ENCODE assay signal across 22 mouse cellular contexts in genomic region chr7:80372166-80372565, GRCm38 (mm10). TPM values are rescaled to one million over a fixed set of nuclear protein-coding genes. Genes with fewer than 3 reads are reported as not detected.
DNase-seq lines count a peak whose midpoint lies in the region; ATAC-seq and TF ChIP-seq lines count a peak whose summit lies in the region.
"Had no signal": no experiment of that assay in that cellular context is flagged by ENCODE, and none has a peak within 500 bp of the region (broad histone marks: within the 10 kb centered on the region; RNA-seq: fewer than 3 reads in every experiment).

No protein-coding gene starts in this region.

- peaks cover 3% of the 10 kb centered on the region; the same call in 1 of the 2 replicates for H3K79me2 ChIP-seq in MEL (ENCODE audit: control insufficient read depth, insufficient read depth, low read length, poor library complexity)

- no peak overlapping the region for H3K4me3 ChIP-seq in liver, embryonic 13.5 days (replicated peaks)
- H3K4me3 ChIP-seq in liver, embryonic 12.5 days, result no peak overlapping the region
- no peak overlapping the region for H3K4me3 ChIP-seq in thymus, adult 2 months (ENCODE audit: control insufficient read depth, insufficient read depth, low read length)
- H3K4me3 ChIP-seq in MEL (ENCODE audit: control insufficient read depth in 1 of 2, insufficient read depth in 1 of 2, low read depth in 2 of 2, low read length in 2 of 2), result no peak overlapping the region
- no peak overlapping the region for H3K4me3 ChIP-seq in intestine, postnatal 0 days (ENCODE audit: low read depth, low read length)
- H3K4me3 ChIP-seq in limb, embryonic 10.5 days, result no peak overlapping the region

- WGBS in liver, embryonic 13.5 days (ENCODE audit: insufficient replicate concordance), result 56% methylated on average over 3 of the region's 3 CpGs
- WGBS in liver, embryonic 12.5 days (ENCODE audit: insufficient replicate concordance), result 52% methylated on average over 3 of the region's 3 CpGs
- WGBS in thymus, adult 2 months, result 90% methylated on average over 3 of the region's 3 CpGs
- WGBS in intestine, postnatal 0 days, result 80% methylated on average over 3 of the region's 3 CpGs
- WGBS in limb, embryonic 10.5 days, result 91% methylated on average over 3 of the region's 3 CpGs

- peaks cover 7% of the 10 kb centered on the region; the same call in 1 of the 2 replicates for H3K36me3 ChIP-seq in liver, embryonic 13.5 days
- H3K36me3 ChIP-seq in liver, embryonic 12.5 days, result peaks cover 15% of the 10 kb centered on the region
- peaks cover 9% of the 10 kb centered on the region for H3K36me3 ChIP-seq in thymus, adult 2 months (ENCODE audit: control insufficient read depth, insufficient read depth, low read length)
- H3K36me3 ChIP-seq in MEL (ENCODE audit: control insufficient read depth in 1 of 2, insufficient read depth in 2 of 2, low read length in 2 of 2), result peaks cover 0 to 34% of the 10 kb centered on the region in 2 experiments; a peak in 2 of 4 replicates
- H3K36me3 ChIP-seq in intestine, postnatal 0 days (ENCODE audit: control insufficient read depth, insufficient read depth), result peaks cover 14% of the 10 kb centered on the region; the same call in 1 of the 2 replicates
- H3K36me3 ChIP-seq in limb, embryonic 10.5 days, result peaks cover 16% of the 10 kb centered on the region

- DNase-seq in liver, embryonic 13.5 days, result no peak
- no peak for DNase-seq in thymus, adult 2 months
- no peak for DNase-seq in thymus, postnatal 10 days (ENCODE audit: low spot score in 2 of 2)
- DNase-seq in MEL (ENCODE audit: low read depth, low spot score), result peak; percentile 28
- peak; percentile 55 for DNase-seq in retina, postnatal 1 day
- no peak for DNase-seq in limb, embryonic 10.5 days (ENCODE audit: low spot score)
- DNase-seq: adrenal gland, postnatal 10 days; adrenal gland, postnatal 36 days; B cell, adult 2 months; cerebellum, adult 11-12 months; cerebellum, adult 9-11 months; cerebellum, postnatal 14 days; embryo, embryonic 11 days had no signal

- TF ChIP-seq POLR2A in thymus, adult 2 months (IDR thresholded peaks at IDR 0.05; ENCODE audit: control insufficient read depth, extremely low read depth, insufficient read depth, low read length, poor library complexity), result no peak
- TF ChIP-seq POLR2A in MEL (IDR thresholded peaks at IDR 0.05; ENCODE audit: control insufficient read depth in 1 of 2, insufficient read depth in 1 of 2, low read depth in 1 of 2, low read length in 2 of 2, poor library complexity in 1 of 2), result no peak

- H3K4me1 ChIP-seq in liver, embryonic 13.5 days (replicated peaks), result peaks cover 39% of the 10 kb centered on the region
- H3K4me1 ChIP-seq in liver, embryonic 12.5 days, result peaks cover 27% of the 10 kb centered on the region
- peaks cover 63% of the 10 kb centered on the region for H3K4me1 ChIP-seq in thymus, adult 2 months (replicated peaks; ENCODE audit: control insufficient read depth, insufficient read depth, low read length)
- H3K4me1 ChIP-seq in MEL (ENCODE audit: control insufficient read depth in 1 of 2, insufficient read depth in 2 of 2, low read length in 2 of 2), result peaks cover 8 to 52% of the 10 kb centered on the region in 2 experiments
- H3K4me1 ChIP-seq in intestine, postnatal 0 days (replicated peaks; ENCODE audit: control insufficient read depth, insufficient read depth, low read length), result no peaks in the 10 kb centered on the region
- peaks cover 25% of the 10 kb centered on the region for H3K4me1 ChIP-seq in limb, embryonic 10.5 days

- H3K9me3 ChIP-seq in liver, embryonic 13.5 days (replicated peaks), result no peaks in the 10 kb centered on the region
- H3K9me3 ChIP-seq in liver, embryonic 12.5 days (replicated peaks), result no peaks in the 10 kb centered on the region
- H3K9me3 ChIP-seq in MEL (replicated peaks; ENCODE audit: insufficient read depth, low read length), result no peaks in the 10 kb centered on the region
- H3K9me3 ChIP-seq in intestine, postnatal 0 days (ENCODE audit: control insufficient read depth), result no peaks in the 10 kb centered on the region
- H3K9me3 ChIP-seq in limb, embryonic 10.5 days (replicated peaks), result no peaks in the 10 kb centered on the region
- H3K9me3 ChIP-seq: embryonic facial prominence, embryonic 13.5 days; embryonic facial prominence, embryonic 15.5 days; forebrain, embryonic 10.5 days; forebrain, embryonic 12.5 days; G1E had no signal

- no peak overlapping the region for H3K9ac ChIP-seq in liver, embryonic 13.5 days
- H3K9ac ChIP-seq in liver, embryonic 12.5 days, result no peak overlapping the region
- H3K9ac ChIP-seq in MEL (ENCODE audit: control insufficient read depth, low read depth, low read length, poor library complexity, severe bottlenecking), result peak overlapping the region; percentile 88; the same call in 1 of the 2 replicates
- H3K9ac ChIP-seq in intestine, postnatal 0 days (ENCODE audit: low read depth, low read length), result no peak overlapping the region

- no peak for TF ChIP-seq CTCF in thymus, adult 2 months (IDR thresholded peaks at IDR 0.05; ENCODE audit: borderline replicate concordance, control insufficient read depth, extremely low read depth, insufficient read depth, low read length, poor library complexity)
- TF ChIP-seq CTCF in MEL (IDR thresholded peaks at IDR 0.05 in 2 of 3, conservative IDR thresholded peaks at IDR 0.05 in 1 of 3; ENCODE audit: control insufficient read depth in 1 of 3, insufficient read depth in 1 of 3, low read depth in 2 of 3, low read length in 3 of 3, poor library complexity in 1 of 3, severe bottlenecking in 1 of 3), result no peak
- no peak for TF ChIP-seq CTCF in intestine, postnatal 0 days (IDR thresholded peaks at IDR 0.05; ENCODE audit: low read depth)

- no peak for TF ChIP-seq RAD21 in MEL (IDR thresholded peaks at IDR 0.05; ENCODE audit: low read depth, low read length)

- no peak overlapping the region for H3K27ac ChIP-seq in liver, embryonic 13.5 days
- no peak overlapping the region for H3K27ac ChIP-seq in liver, embryonic 12.5 days
- H3K27ac ChIP-seq in thymus, adult 2 months (ENCODE audit: control insufficient read depth, insufficient read depth, low read length), result peak overlapping the region; percentile 25; the same call in 1 of the 2 replicates
- peak overlapping the region; percentile 13; the same call in 1 of the 2 replicates for H3K27ac ChIP-seq in MEL (ENCODE audit: control insufficient read depth, low read depth, low read length)
- H3K27ac ChIP-seq in intestine, postnatal 0 days (ENCODE audit: low read depth, low read length), result no peak overlapping the region
- no peak overlapping the region for H3K27ac ChIP-seq in limb, embryonic 10.5 days
- H3K27ac ChIP-seq: forebrain, embryonic 12.5 days had no signal

- no peak for ATAC-seq in liver, embryonic 13.5 days (ENCODE audit: low read depth)
- no peak for ATAC-seq in liver, embryonic 12.5 days
- no peak for ATAC-seq in intestine, postnatal 0 days
- ATAC-seq: forebrain, embryonic 14.5 days had no signal

- peaks cover 39% of the 10 kb centered on the region for H3K27me3 ChIP-seq in liver, embryonic 13.5 days
- H3K27me3 ChIP-seq in liver, embryonic 12.5 days (replicated peaks), result peaks cover 42% of the 10 kb centered on the region
- no peaks in the 10 kb centered on the region for H3K27me3 ChIP-seq in thymus, adult 2 months (ENCODE audit: control insufficient read depth, insufficient read depth, low read length)
- H3K27me3 ChIP-seq in MEL (ENCODE audit: control insufficient read depth in 1 of 2, insufficient read depth in 2 of 2, low read length in 2 of 2), result no peaks in the 10 kb centered on the region
- no peaks in the 10 kb centered on the region for H3K27me3 ChIP-seq in intestine, postnatal 0 days (replicated peaks; ENCODE audit: control insufficient read depth, insufficient read depth, low read length)
- H3K27me3 ChIP-seq in limb, embryonic 10.5 days (ENCODE audit: low read depth, poor library complexity, severe bottlenecking), result no peaks in the 10 kb centered on the region
- H3K27me3 ChIP-seq: CH12.LX; embryonic facial prominence, embryonic 13.5 days; embryonic facial prominence, embryonic 15.5 days had no signal

- 0 out of 2 replicates have a peak overlapping the region, but pooled peaks have one; percentile 94 for H3K4me2 ChIP-seq in liver, embryonic 13.5 days
- no peak overlapping the region for H3K4me2 ChIP-seq in liver, embryonic 12.5 days
- H3K4me2 ChIP-seq in intestine, postnatal 0 days (replicated peaks; ENCODE audit: low read depth), result no peak overlapping the region

- 0 out of 4 replicates have a peak, but pooled peaks of 1 of the 2 experiments have one; percentile 9 for TF ChIP-seq EP300 in MEL (IDR thresholded peaks at IDR 0.05; ENCODE audit: low read depth in 1 of 2, low read length in 2 of 2)

RNA-seq across cellular contexts. Expression of gene Man2a2, which starts 1.0 kb away (rescaled TPM):
- 2.2 and 2.6 TPM in 2 replicates for polyA plus RNA-seq in liver, embryonic 13.5 days (2015; fragmentation: Nextera tagmentation; extraction: Ambion mirVana)
- polyA plus RNA-seq in liver, embryonic 12.5 days (2016; fragmentation: Nextera tagmentation; extraction: Ambion mirVana), result 5.8 and 6.5 TPM in 2 replicates
- polyA plus RNA-seq in thymus, adult 2 months (2012; rRNA removed), result 188 and 213 TPM in 2 replicates
- total RNA-seq in MEL (2012; rRNA removed), result 17.4 and 19.2 TPM in 2 replicates
- 10 to 100 TPM in 1 of 2 experiments, not detected in 1; 38.6 TPM for polyA plus RNA-seq in MEL (2012; ENCODE audit: insufficient read depth in 1 of 2, insufficient read length in 2 of 2, low read depth in 1 of 2, low replicate concordance in 2 of 2, missing spikeins in 1 of 2)
- 4.8 and 5.3 TPM in 2 replicates for polyA plus RNA-seq in intestine, postnatal 0 days (2015; fragmentation: Nextera tagmentation; extraction: Ambion mirVana)
- 19.7 and 23.1 TPM in 2 replicates for polyA plus RNA-seq in limb, embryonic 10.5 days (2016; fragmentation: Nextera tagmentation; extraction: Ambion mirVana)

RNA-seq across cellular contexts. Expression of gene Fes, which starts 15.6 kb away (rescaled TPM):
- 10.6 and 12.0 TPM in 2 replicates for polyA plus RNA-seq in liver, embryonic 13.5 days (2015; fragmentation: Nextera tagmentation; extraction: Ambion mirVana)
- polyA plus RNA-seq in liver, embryonic 12.5 days (2016; fragmentation: Nextera tagmentation; extraction: Ambion mirVana), result 10.3 and 11.4 TPM in 2 replicates
- 21.6 and 27.3 TPM in 2 replicates for polyA plus RNA-seq in thymus, adult 2 months (2012; rRNA removed)
- total RNA-seq in MEL (2012; rRNA removed), result 1.3 and 2.7 TPM in 2 replicates
- 1 to 10 TPM in 1 of 2 experiments, not detected in 1; 6.6 TPM for polyA plus RNA-seq in MEL (2012; ENCODE audit: insufficient read depth in 1 of 2, insufficient read length in 2 of 2, low read depth in 1 of 2, low replicate concordance in 2 of 2, missing spikeins in 1 of 2)
- 6.2 and 6.7 TPM in 2 replicates for polyA plus RNA-seq in intestine, postnatal 0 days (2015; fragmentation: Nextera tagmentation; extraction: Ambion mirVana)
- polyA plus RNA-seq in limb, embryonic 10.5 days (2016; fragmentation: Nextera tagmentation; extraction: Ambion mirVana), result 7.6 and 13.2 TPM in 2 replicates

RNA-seq across cellular contexts. Expression of gene Hddc3, which starts 29.3 kb away (rescaled TPM):
- polyA plus RNA-seq in liver, embryonic 13.5 days (2015; fragmentation: Nextera tagmentation; extraction: Ambion mirVana), result 3.8 and 4.2 TPM in 2 replicates
- polyA plus RNA-seq in liver, embryonic 12.5 days (2016; fragmentation: Nextera tagmentation; extraction: Ambion mirVana), result 5.1 and 6.8 TPM in 2 replicates
- 22.9 and 24.9 TPM in 2 replicates for polyA plus RNA-seq in thymus, adult 2 months (2012; rRNA removed)
- total RNA-seq in MEL (2012; rRNA removed), result 47.6 and 58.1 TPM in 2 replicates
- 10 to 100 TPM in 1 of 2 experiments, not detected in 1; 47.1 TPM for polyA plus RNA-seq in MEL (2012; ENCODE audit: insufficient read depth in 1 of 2, insufficient read length in 2 of 2, low read depth in 1 of 2, low replicate concordance in 2 of 2, missing spikeins in 1 of 2)
- 8.3 and 8.8 TPM in 2 replicates for polyA plus RNA-seq in intestine, postnatal 0 days (2015; fragmentation: Nextera tagmentation; extraction: Ambion mirVana)
- polyA plus RNA-seq in limb, embryonic 10.5 days (2016; fragmentation: Nextera tagmentation; extraction: Ambion mirVana), result 21.0 and 25.6 TPM in 2 replicates

RNA-seq across cellular contexts. Expression of gene Unc45a, which starts 31.4 kb away (rescaled TPM):
- 10.3 and 11.5 TPM in 2 replicates for polyA plus RNA-seq in liver, embryonic 13.5 days (2015; fragmentation: Nextera tagmentation; extraction: Ambion mirVana)
- 17.1 and 17.3 TPM in 2 replicates for polyA plus RNA-seq in liver, embryonic 12.5 days (2016; fragmentation: Nextera tagmentation; extraction: Ambion mirVana)
- polyA plus RNA-seq in thymus, adult 2 months (2012; rRNA removed), result 97.7 and 105 TPM in 2 replicates
- 20.3 and 28.2 TPM in 2 replicates for total RNA-seq in MEL (2012; rRNA removed)
- 10 to 100 TPM in 1 of 2 experiments, not detected in 1; 26.1 TPM for polyA plus RNA-seq in MEL (2012; ENCODE audit: insufficient read depth in 1 of 2, insufficient read length in 2 of 2, low read depth in 1 of 2, low replicate concordance in 2 of 2, missing spikeins in 1 of 2)
- polyA plus RNA-seq in intestine, postnatal 0 days (2015; fragmentation: Nextera tagmentation; extraction: Ambion mirVana), result 19.7 and 20.0 TPM in 2 replicates
- 51.8 and 53.3 TPM in 2 replicates for polyA plus RNA-seq in limb, embryonic 10.5 days (2016; fragmentation: Nextera tagmentation; extraction: Ambion mirVana)

RNA-seq across cellular contexts. Expression of gene Furin, which starts 33.1 kb away (rescaled TPM):
- 3.8 and 4.1 TPM in 2 replicates for polyA plus RNA-seq in liver, embryonic 13.5 days (2015; fragmentation: Nextera tagmentation; extraction: Ambion mirVana)
- 5.6 and 5.9 TPM in 2 replicates for polyA plus RNA-seq in liver, embryonic 12.5 days (2016; fragmentation: Nextera tagmentation; extraction: Ambion mirVana)
- polyA plus RNA-seq in thymus, adult 2 months (2012; rRNA removed), result 56.4 and 62.9 TPM in 2 replicates
- 11.6 and 13.7 TPM in 2 replicates for total RNA-seq in MEL (2012; rRNA removed)
- polyA plus RNA-seq in MEL (2012; ENCODE audit: insufficient read depth in 1 of 2, insufficient read length in 2 of 2, low read depth in 1 of 2, low replicate concordance in 2 of 2, missing spikeins in 1 of 2), result 10 to 100 TPM in 1 of 2 experiments, not detected in 1; 32.3 TPM
- 25.5 and 26.4 TPM in 2 replicates for polyA plus RNA-seq in intestine, postnatal 0 days (2015; fragmentation: Nextera tagmentation; extraction: Ambion mirVana)
- 8.8 and 9.4 TPM in 2 replicates for polyA plus RNA-seq in limb, embryonic 10.5 days (2016; fragmentation: Nextera tagmentation; extraction: Ambion mirVana)

Comparison
In these comparisons a context has a peak if more than half of its experiments do, and no peak if none do; other contexts are left out.
1. DNase-seq: peak in MEL (single experiment) and retina, postnatal 1 day (single experiment); none in liver, embryonic 13.5 days (single experiment), thymus, adult 2 months (single experiment), thymus, postnatal 10 days (0 of 2) and limb, embryonic 10.5 days (single experiment).
2. H3K27ac ChIP-seq: peak in thymus, adult 2 months (single experiment) and MEL (single experiment); none in liver, embryonic 13.5 days (single experiment), liver, embryonic 12.5 days (single experiment), intestine, postnatal 0 days (single experiment) and limb, embryonic 10.5 days (single experiment).